Mouse (Mus musculus): ENCODE measurements around the gene Bub1b. TPM values are rescaled to one million over a fixed set of nuclear protein-coding genes. Genes with fewer than 3 reads are reported as not detected.

Bub1b gene
- total RNA-seq, 2 experiments from 2014 or later, result 48.8 to 139 TPM

Other genes starting within 250 kb of the Bub1b start
- not detected in 2 replicates for gene Gpr176, start 224.8 kb upstream of the Bub1b start, total RNA-seq (2015)
- not detected in 2 replicates for gene Gpr176, start 224.8 kb upstream of the Bub1b start, total RNA-seq (2017)
- gene Eif2ak4, start 209.6 kb upstream of the Bub1b start, total RNA-seq (2015), result 5.8 and 7.1 TPM in 2 replicates
- gene Eif2ak4, start 209.6 kb upstream of the Bub1b start, total RNA-seq (2017), result 5.7 and 7.5 TPM in 2 replicates
- 160 and 173 TPM in 2 replicates for gene Srp14, start 118.5 kb upstream of the Bub1b start, total RNA-seq (2015)
- 181 and 193 TPM in 2 replicates for gene Srp14, start 118.5 kb upstream of the Bub1b start, total RNA-seq (2017)
- gene Bmf, start 48.5 kb upstream of the Bub1b start, total RNA-seq (2015), result 8.8 and 12.4 TPM in 2 replicates
- gene Bmf, start 48.5 kb upstream of the Bub1b start, total RNA-seq (2017), result 9.7 and 11.5 TPM in 2 replicates
- not detected in 2 replicates for gene Pak6, start 65.1 kb downstream of the Bub1b start, total RNA-seq (2015)
- not detected in 2 replicates for gene Pak6, start 65.1 kb downstream of the Bub1b start, total RNA-seq (2017)
- gene Ankrd63, start 105.8 kb downstream of the Bub1b start, total RNA-seq (2015), result 0.07 and 0.11 TPM in 2 replicates
- gene Ankrd63, start 105.8 kb downstream of the Bub1b start, total RNA-seq (2017), result 0.07 and 0.12 TPM in 2 replicates
- 48.2 and 48.4 TPM in 2 replicates for gene Plcb2, start 130.2 kb downstream of the Bub1b start, total RNA-seq (2015)
- 38.1 and 46.9 TPM in 2 replicates for gene Plcb2, start 130.2 kb downstream of the Bub1b start, total RNA-seq (2017)
- gene Inafm2, start 147.5 kb downstream of the Bub1b start, total RNA-seq (2015), result 12.0 and 15.3 TPM in 2 replicates
- gene Inafm2, start 147.5 kb downstream of the Bub1b start, total RNA-seq (2017), result 10.6 and 11.2 TPM in 2 replicates
- gene Ccdc9b, start 164.4 kb downstream of the Bub1b start, total RNA-seq (2015), result 0.16 TPM in 1 of 2 replicates, not detected in the other
- 0.44 and 0.53 TPM in 2 replicates for gene Ccdc9b, start 164.4 kb downstream of the Bub1b start, total RNA-seq (2017)
- gene Phgr1, start 174.6 kb downstream of the Bub1b start, total RNA-seq (2015), result not detected in 2 replicates
- not detected in 2 replicates for gene Phgr1, start 174.6 kb downstream of the Bub1b start, total RNA-seq (2017)
- 0.02 TPM in 1 of 2 replicates, not detected in the other for gene Disp2, start 181.5 kb downstream of the Bub1b start, total RNA-seq (2015)
- gene Disp2, start 181.5 kb downstream of the Bub1b start, total RNA-seq (2017), result not detected in 2 replicates
- gene Knstrn, start 215.8 kb downstream of the Bub1b start, total RNA-seq (2015), result 58.8 and 59.7 TPM in 2 replicates
- 182 and 217 TPM in 2 replicates for gene Knstrn, start 215.8 kb downstream of the Bub1b start, total RNA-seq (2017)

Data from megakaryocyte, adult 5-6 weeks (primary cell).